Mouse (Mus musculus) cerebellum, adult 2 months (tissue): Measurements from ENCODE around the gene Cldn7.

Source experiments
- CTCF ChIP-seq: fragments of 200-500 bp; IDR thresholded peaks from 2 replicates; pipeline ENCODE4 v1.5.1; 2011; ENCODE audit warnings: low read depth, mild to moderate bottlenecking, control low read depth, low read length, moderate library complexity, borderline replicate concordance; ENCODE audit not compliant: insufficient read depth
- POLR2A ChIP-seq: fragments of 200-500 bp; IDR thresholded peaks from 2 replicates; pipeline ENCODE4 v1.6.1; 2011; ENCODE audit warnings: low read length, control low read depth, borderline replicate concordance; ENCODE audit not compliant: insufficient read depth

- TF ChIP-seq POLR2A (no peak), CTCF (no peak)
These were observed 28.4 kb downstream of the Cldn7 start for GRCm38 (mm10) chr11:69992932-69993331.
